Mouse (Mus musculus) intestine, embryonic 14.5 days (tissue): Measurements from ENCODE around the gene Ankrd52. TPM values are rescaled to one million over a fixed set of nuclear protein-coding genes. Genes with fewer than 3 reads are reported as not detected.

Experiments
- ATAC-seq: fragments of 200-750 bp; cut with Nextera tagmentation; replicated peaks from 2 replicates; pipeline ENCODE4 v1.8.0; 2017; ENCODE audit warnings: low read depth, moderate number of reproducible peaks, moderate TSS enrichment, moderate library complexity; ENCODE audit not compliant: low FRiP score, low TSS enrichment
- DNase-seq: peaks from one replicate; pipeline ENCODE4 v3.0.0-alpha.2; 2018; ENCODE audit warnings: low spot score
- H3K27ac ChIP-seq: fragments of 300-500 bp; sonication (generic); 2 replicates; pipeline ENCODE4 v1.5.1; 2014; ENCODE audit warnings: low read depth, mild to moderate bottlenecking, control low read depth
- H3K27me3 ChIP-seq: fragments of 300-500 bp; sonication (generic); replicated peaks from 2 replicates; pipeline ENCODE4 v1.6.1; 2014; ENCODE audit warnings: low read length, control low read depth; ENCODE audit not compliant: control insufficient read depth, insufficient read depth
- H3K36me3 ChIP-seq: fragments of 300-500 bp; sonication (generic); 2 replicates; pipeline ENCODE4 v1.6.1; 2014; ENCODE audit warnings: low read length, control low read depth; ENCODE audit not compliant: control insufficient read depth, insufficient read depth
- H3K4me1 ChIP-seq: fragments of 300-500 bp; sonication (generic); replicated peaks from 2 replicates; pipeline ENCODE4 v1.6.1; 2014; ENCODE audit warnings: low read length, control low read depth, mixed read lengths; ENCODE audit not compliant: control insufficient read depth, insufficient read depth
- H3K4me2 ChIP-seq: fragments of 300-500 bp; sonication (generic); 2 replicates; pipeline ENCODE4 v1.6.1; 2014; ENCODE audit warnings: low read length
- H3K4me3 ChIP-seq: fragments of 300-500 bp; sonication (generic); 2 replicates; pipeline ENCODE4 v1.5.1; 2014; ENCODE audit warnings: low read depth, low read length, control low read depth, mixed read lengths
- H3K9ac ChIP-seq: fragments of 300-500 bp; sonication (generic); 2 replicates; pipeline ENCODE4 v1.6.1; 2014; ENCODE audit warnings: mild to moderate bottlenecking, low read length
- H3K9me3 ChIP-seq: fragments of 300-500 bp; sonication (generic); 2 replicates; pipeline ENCODE4 v1.6.1; 2016; ENCODE audit warnings: low read length, control low read depth; ENCODE audit not compliant: control insufficient read depth
- WGBS: fragments of 180-500 bp; shearing (Covaris S2); extraction: QIAGEN DNeasy Blood & Tissue Kit; methylation state at CpG from one replicate; pipeline ENCODE4 v1.1.7; 2014; 5-methylcytosine and 5-hydroxymethylcytosine counted together
- polyA plus RNA-seq: library from polyadenylated mRNA; unstranded; fragments of >200 nt; fragmentation: Nextera tagmentation; extraction: Ambion mirVana; gene quantifications from 2 replicates; pipeline ENCODE4 v1.2.1, GENCODE M21; 2014

Gene Ankrd52
- polyA plus RNA-seq, 1 experiment from 2014 or later: 12.1 TPM

GRCm38 (mm10) chr10:128401638-128402037, 24.7 kb downstream of the Ankrd52 start:
- Histone ChIP-seq H3K4me3 (no peak overlapping the region), H3K4me1 (peaks cover 5% of the 10 kb centered on the region; the same call in 1 of the 2 replicates), H3K4me2 (no peak overlapping the region; the same call in 1 of the 2 replicates), H3K36me3 (peaks cover 16% of the 10 kb centered on the region), H3K27me3 (no peaks in the 10 kb centered on the region), H3K9me3 (no peaks in the 10 kb centered on the region), H3K27ac (no peak overlapping the region), H3K9ac (no peak overlapping the region)
- DNase-seq (no peak), ATAC-seq (no peak)
- 69% methylated on average over 9 of the region's 9 CpGs for WGBS

GRCm38 (mm10) chr10:128403931-128404330, 27.0 kb downstream of the Ankrd52 start:
- Histone ChIP-seq H3K9ac (no peak overlapping the region), H3K27ac (no peak overlapping the region), H3K27me3 (no peaks in the 10 kb centered on the region), H3K4me3 (no peak overlapping the region), H3K4me2 (no peak overlapping the region), H3K4me1 (peaks cover 9% of the 10 kb centered on the region; the same call in 1 of the 2 replicates), H3K9me3 (no peaks in the 10 kb centered on the region), H3K36me3 (peaks cover 17% of the 10 kb centered on the region)
- ATAC-seq (no peak), DNase-seq (no peak)
- 89% methylated on average over 7 of the region's 7 CpGs for WGBS

GRCm38 (mm10) chr10:128408591-128409535, 31.9 kb downstream of the Ankrd52 start:
- ATAC-seq (no peak), DNase-seq (no peak)
- Histone ChIP-seq H3K9me3 (no peaks in the 10 kb centered on the region), H3K4me3 (peak overlapping the region; percentile 91), H3K9ac (peak overlapping the region; percentile 59), H3K36me3 (peaks cover 25% of the 10 kb centered on the region), H3K27ac (peak overlapping the region; percentile 47; the same call in 1 of the 2 replicates), H3K4me1 (peaks cover 25% of the 10 kb centered on the region), H3K27me3 (no peaks in the 10 kb centered on the region), H3K4me2 (peak overlapping the region; percentile 97)
- WGBS: 20% methylated on average over 35 of the region's 35 CpGs

- peak overlapping the region; percentile 89 for H3K27ac ChIP-seq
- 6% methylated on average over 36 of the region's 36 CpGs for WGBS
- ATAC-seq (peak; percentile 88), DNase-seq (peak; percentile 97)
- H3K36me3 ChIP-seq: peaks cover 28% of the 10 kb centered on the region
- H3K9ac ChIP-seq: peak overlapping the region; percentile 59
- H3K4me3 ChIP-seq: peak overlapping the region; percentile 91
- H3K4me1 ChIP-seq: peaks cover 28% of the 10 kb centered on the region
- H3K9me3 ChIP-seq: no peaks in the 10 kb centered on the region
- H3K27me3 ChIP-seq: no peaks in the 10 kb centered on the region
- H3K4me2 ChIP-seq: peak overlapping the region; percentile 97
Observed at GRCm38 (mm10) chr10:128409692-128410559, 33.0 kb downstream of the Ankrd52 start.

- 24% methylated on average over 4 of the region's 4 CpGs for WGBS
- Histone ChIP-seq H3K9me3 (no peaks in the 10 kb centered on the region), H3K27me3 (no peaks in the 10 kb centered on the region), H3K27ac (peak overlapping the region; percentile 89), H3K9ac (peak overlapping the region; percentile 62), H3K36me3 (peaks cover 34% of the 10 kb centered on the region), H3K4me3 (peak overlapping the region; percentile 91), H3K4me1 (peaks cover 28% of the 10 kb centered on the region), H3K4me2 (peak overlapping the region; percentile 97)
- no peak for DNase-seq
- ATAC-seq: no peak
Observed at GRCm38 (mm10) chr10:128410560-128410845, 33.6 kb downstream of the Ankrd52 start.

GRCm38 (mm10) chr10:128411211-128412054, 34.5 kb downstream of the Ankrd52 start, which contains the start of the genes Nabp2 and Rnf41:
Gene Nabp2, minus strand, starts transcription at chr10:128411492.
Gene Rnf41, plus strand, starts transcription at chr10:128411657.
- under 1% methylated on average over 50 of the region's 50 CpGs for WGBS
- Histone ChIP-seq H3K27me3 (no peaks in the 10 kb centered on the region), H3K4me1 (peaks cover 28% of the 10 kb centered on the region), H3K9me3 (no peaks in the 10 kb centered on the region), H3K9ac (peak within 1 kb of the TSS; percentile 74), H3K27ac (peak within 1 kb of the TSS; percentile 89), H3K4me3 (peak within 1 kb of the TSS; percentile 91), H3K4me2 (peak within 1 kb of the TSS; percentile 97), H3K36me3 (peaks cover 37% of the 10 kb centered on the region)
- DNase-seq (peak; percentile 98), ATAC-seq (peak; percentile 90)

- Histone ChIP-seq H3K4me3 (peak overlapping the region; percentile 91), H3K4me1 (peaks cover 28% of the 10 kb centered on the region), H3K27me3 (no peaks in the 10 kb centered on the region), H3K36me3 (peaks cover 38% of the 10 kb centered on the region), H3K9me3 (no peaks in the 10 kb centered on the region), H3K4me2 (peak overlapping the region; percentile 97), H3K27ac (peak overlapping the region; percentile 89), H3K9ac (peak overlapping the region; percentile 74)
- ATAC-seq (no peak), DNase-seq (no peak)
- 1% methylated on average over 14 of the region's 14 CpGs for WGBS
Observed at GRCm38 (mm10) chr10:128412055-128412381, 35.1 kb downstream of the Ankrd52 start.

- peaks cover 40% of the 10 kb centered on the region for H3K36me3 ChIP-seq
- no peaks in the 10 kb centered on the region for H3K27me3 ChIP-seq
- no peak for ATAC-seq
- peak overlapping the region; percentile 89; the same call in 1 of the 2 replicates for H3K27ac ChIP-seq
- H3K4me2 ChIP-seq: peak overlapping the region; percentile 97
- 44% methylated on average over 1 of the region's 1 CpGs for WGBS
- peak overlapping the region; percentile 91 for H3K4me3 ChIP-seq
- H3K9ac ChIP-seq: peak overlapping the region; percentile 74
- no peak for DNase-seq
- no peaks in the 10 kb centered on the region for H3K9me3 ChIP-seq
- peaks cover 28% of the 10 kb centered on the region for H3K4me1 ChIP-seq
Observed at GRCm38 (mm10) chr10:128412558-128412957, 35.6 kb downstream of the Ankrd52 start.
